Mouse (Mus musculus) small intestine, adult 2 months (tissue): ENCODE measurements around the gene Tbcel.

Experiments used
- CTCF ChIP-seq: fragments of 200-500 bp; IDR thresholded peaks from 2 replicates; pipeline ENCODE4 v1.5.1; 2012; ENCODE audit warnings: low read depth, mild to moderate bottlenecking, control low read depth, inconsistent platforms, low read length, moderate library complexity, mixed read lengths; ENCODE audit not compliant: insufficient replicate concordance, insufficient read length; ENCODE audit errors: extremely low read depth
- POLR2A ChIP-seq: fragments of 200-500 bp; IDR thresholded peaks from 2 replicates; pipeline ENCODE4 v1.6.1; 2012; ENCODE audit warnings: low read depth, mild to moderate bottlenecking, control low read depth, inconsistent platforms, low read length, moderate library complexity

DNA sequence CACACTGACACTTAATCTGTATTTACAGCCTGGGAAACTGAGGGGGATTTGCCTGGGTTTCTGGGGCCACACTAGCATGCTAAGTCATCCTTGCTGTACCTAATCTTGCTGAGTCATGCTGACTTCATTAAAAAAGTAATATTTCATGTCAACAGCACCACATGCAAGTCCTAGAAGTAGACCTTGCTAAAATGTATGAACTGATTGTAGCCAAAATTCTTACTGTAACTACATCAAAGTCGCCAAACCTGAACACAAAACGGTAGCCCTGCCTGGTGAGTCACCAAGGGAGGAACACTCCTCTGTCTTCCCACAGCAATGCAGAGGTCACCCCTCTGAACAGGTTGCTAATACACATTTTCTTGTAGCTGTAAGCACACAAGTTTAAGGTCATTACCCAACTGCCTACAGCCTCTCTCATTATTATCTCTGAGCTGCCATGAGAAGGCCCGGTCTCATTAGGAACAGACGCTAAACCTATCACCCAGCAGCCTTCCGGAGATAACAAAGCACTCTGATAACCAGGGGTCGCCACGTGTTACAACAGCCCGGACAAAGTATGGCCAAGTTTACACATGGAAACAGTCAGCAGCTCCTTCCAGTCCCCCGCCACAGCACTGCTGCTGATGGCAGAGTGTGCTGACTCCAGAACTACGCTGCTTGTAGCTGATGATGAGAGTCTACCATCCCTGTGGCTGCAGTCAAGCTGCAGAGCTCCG, 46.1 kb downstream of the Tbcel start:
- no peak for TF ChIP-seq CTCF
- TF ChIP-seq POLR2A, result no peak
